Mouse (Mus musculus): ENCODE results near the gene Map2. TPM values are rescaled to one million over a fixed set of nuclear protein-coding genes. Genes with fewer than 3 reads are reported as not detected.

Map2 gene
- polyA plus RNA-seq, 1 experiment, result 2.6 TPM

DNA sequence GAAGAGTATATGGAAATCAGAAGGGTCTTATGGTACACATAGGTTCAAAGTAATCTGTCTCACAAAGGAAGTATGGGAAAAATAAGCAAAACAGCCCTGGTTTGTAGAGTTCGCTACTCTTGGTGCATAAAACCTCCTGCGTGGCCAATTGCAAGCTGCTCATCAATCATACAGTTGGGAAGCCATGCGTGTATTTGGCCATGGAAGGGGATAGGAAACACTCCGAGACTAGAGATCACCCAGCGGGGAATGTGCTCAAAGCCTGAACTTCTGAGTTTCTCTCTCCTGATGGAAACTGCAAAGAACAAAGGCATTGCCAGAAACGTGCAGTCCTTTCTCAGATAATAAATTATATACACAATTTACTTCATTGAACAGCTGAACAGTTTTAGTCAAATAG lies 124.3 kb downstream of the Map2 start:
- no peak for DNase-seq (ENCODE audit: low spot score)

DNA sequence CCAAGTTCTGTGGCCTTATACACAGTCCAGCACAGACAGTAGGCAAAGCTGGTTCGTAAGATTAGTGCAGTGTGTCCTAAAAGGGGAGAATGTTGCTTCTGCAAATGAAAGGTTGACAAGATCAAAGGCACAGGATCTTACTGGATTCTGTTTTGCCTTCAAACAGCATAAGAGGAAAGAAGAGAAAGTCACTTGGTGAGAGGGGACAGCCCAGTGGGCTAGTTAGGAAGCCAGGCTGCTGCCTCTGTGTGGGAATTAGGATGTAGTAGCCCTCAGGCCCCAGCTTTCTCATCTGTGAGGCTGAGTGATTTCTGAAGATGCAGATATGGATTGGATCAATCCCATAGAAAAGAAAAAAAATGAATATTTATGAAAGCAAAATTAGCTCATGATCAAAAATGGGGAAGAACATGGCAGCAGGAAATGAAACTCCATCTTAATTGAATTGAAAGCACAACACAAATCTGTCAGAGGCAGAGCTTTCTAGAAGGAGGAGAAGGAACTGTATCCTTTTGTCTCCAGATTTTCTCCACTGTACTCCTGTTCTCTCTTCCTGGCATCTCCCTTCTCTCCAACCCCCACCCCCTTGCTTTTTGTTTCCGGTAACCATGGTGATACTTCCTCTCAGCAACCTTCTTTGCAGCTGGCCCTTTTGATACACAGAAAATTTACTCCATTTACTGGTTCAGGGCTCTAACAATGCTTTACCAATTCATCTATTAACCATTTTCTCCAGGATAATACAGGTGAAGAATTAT lies 145.5 kb downstream of the Map2 start:
- no peak for DNase-seq (ENCODE audit: low spot score)

DNA sequence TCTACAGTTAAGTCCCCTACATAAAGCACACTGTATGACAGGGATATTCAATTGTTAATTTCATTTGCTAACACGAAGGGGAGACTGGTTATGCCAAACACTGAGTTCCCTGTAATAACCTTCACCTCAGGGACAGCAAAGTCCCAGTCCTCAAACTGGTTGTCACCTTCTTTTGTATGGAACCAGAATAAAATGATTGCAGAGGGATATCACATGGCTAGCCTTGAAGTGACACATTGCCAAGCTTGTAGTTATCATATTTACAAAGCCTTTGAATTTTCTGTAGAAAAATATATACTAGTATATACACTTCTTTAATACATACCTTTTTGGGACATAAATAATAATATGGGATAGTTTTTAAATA lies 146.0 kb downstream of the Map2 start:
- no peak for DNase-seq (ENCODE audit: low spot score)

DNA sequence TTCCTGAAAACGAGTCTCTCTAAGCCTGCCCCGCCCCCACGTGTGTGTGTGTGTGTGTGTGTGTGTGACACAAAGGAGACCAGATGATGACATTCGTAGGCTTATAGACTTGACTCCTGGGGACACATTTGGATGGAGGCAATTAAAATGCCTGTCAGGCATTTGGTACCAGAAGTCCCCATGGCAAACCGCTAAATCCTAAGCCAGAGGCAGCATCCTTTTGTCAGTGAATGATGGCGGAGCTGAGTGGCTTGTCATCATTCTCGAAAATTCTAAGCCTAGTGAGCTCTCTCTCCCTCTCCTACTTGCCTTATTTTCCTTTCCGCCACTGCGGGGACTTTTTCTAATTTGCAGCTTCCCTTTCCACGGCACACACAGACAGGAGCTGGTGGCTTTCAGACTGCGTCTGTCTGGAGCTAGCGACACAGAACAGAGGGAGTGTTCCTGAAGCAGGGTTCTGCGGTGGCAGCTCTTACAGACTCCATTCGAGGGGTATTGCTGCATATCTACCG lies 146.6 kb downstream of the Map2 start:
- no peak for DNase-seq (ENCODE audit: low spot score)

GRCm38 (mm10) chr1:66323461-66323860 lies 148.4 kb downstream of the Map2 start:
- no peak for DNase-seq (ENCODE audit: low spot score)

- DNase-seq (ENCODE audit: low spot score), result no peak
Measured at GRCm38 (mm10) chr1:66324951-66325350, 149.9 kb downstream of the Map2 start.

GRCm38 (mm10) chr1:66328996-66329395 lies 153.9 kb downstream of the Map2 start:
- no peak for DNase-seq (ENCODE audit: low spot score)

DNA sequence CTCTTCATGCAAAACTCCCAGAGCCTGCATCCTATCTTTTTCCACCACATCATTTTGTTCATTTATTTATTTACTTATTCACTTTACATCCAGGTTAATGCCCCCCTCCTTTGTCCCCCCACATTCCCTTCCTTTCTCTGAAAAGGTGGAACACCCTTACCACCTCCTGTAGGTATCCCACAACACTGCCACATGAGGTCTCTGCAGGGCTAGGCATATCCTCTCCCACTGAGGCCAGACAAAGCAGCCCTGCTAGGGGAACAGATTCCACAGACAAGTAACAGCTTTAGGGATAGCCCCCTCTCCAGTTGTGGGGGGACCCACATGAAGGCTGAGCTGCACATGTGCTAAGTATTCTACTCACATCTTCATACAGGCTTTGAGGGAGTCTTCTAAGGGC lies 154.5 kb downstream of the Map2 start:
- no peak for DNase-seq (ENCODE audit: low spot score)

DNA sequence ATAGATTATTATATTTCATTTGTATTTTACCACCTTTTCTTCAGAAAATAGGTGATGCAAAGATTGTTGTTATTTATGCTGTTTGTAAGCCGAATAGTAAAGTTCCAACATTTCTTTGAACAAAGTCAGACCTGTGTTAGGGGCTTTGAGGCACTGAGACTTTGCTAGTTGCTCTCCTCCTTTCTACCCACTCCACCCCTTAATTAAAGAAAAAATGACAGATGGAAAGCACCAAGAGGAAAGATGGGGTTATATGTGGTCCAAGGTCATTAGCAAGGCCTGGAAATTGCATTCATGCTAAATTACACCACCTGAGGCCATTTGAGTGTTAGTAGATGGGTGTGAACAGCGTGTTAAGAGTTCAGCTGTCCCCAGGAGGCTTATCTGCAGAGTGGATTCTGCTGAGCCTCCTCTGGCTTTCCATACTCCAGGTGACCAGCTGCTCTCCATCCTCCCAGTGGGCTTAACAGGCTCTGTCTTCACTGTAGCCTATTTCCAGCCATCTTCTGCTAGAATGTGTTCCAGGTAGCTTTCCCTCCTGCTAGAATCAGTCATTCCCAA lies 160.7 kb downstream of the Map2 start:
- DNase-seq (ENCODE audit: low spot score), result no peak

- no peak for DNase-seq (ENCODE audit: low spot score)
Measured at GRCm38 (mm10) chr1:66339213-66339612, 164.1 kb downstream of the Map2 start.

DNA sequence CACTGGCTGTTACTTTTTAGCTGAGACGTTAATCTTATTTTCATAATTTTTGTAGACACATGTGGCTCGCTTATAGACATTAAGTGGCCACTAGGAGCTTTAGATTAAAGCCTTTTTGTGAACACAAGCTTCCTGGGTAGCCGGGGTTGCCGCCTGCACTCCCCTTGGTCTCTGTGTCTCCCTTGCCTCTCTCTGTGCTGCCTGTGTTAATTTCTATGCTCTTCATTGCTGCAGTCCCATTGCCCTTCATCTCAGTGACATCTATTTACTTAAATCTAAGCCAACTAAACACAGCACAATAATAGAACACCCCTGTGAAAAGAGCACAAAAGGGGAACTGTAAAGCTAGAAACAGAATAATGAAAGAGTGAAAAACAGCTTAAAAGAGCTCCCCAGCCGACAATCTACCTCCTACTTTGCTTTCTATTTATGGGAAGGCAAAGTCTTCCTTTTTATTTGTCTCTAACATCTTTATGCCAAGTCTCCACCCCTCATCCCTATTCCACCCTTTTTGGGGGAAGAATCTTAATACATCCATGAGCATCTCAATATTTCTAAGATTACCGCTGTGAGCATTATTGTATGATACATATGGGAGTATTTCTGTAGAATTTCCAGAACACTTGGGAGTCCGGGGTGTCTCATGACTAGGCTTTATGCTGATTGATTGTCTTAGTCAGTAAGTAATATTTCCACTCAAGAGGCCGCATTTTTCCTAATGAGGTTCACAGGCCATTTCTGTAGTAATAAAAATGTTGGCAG lies 173.5 kb downstream of the Map2 start:
- DNase-seq (ENCODE audit: low spot score), result no peak

DNA sequence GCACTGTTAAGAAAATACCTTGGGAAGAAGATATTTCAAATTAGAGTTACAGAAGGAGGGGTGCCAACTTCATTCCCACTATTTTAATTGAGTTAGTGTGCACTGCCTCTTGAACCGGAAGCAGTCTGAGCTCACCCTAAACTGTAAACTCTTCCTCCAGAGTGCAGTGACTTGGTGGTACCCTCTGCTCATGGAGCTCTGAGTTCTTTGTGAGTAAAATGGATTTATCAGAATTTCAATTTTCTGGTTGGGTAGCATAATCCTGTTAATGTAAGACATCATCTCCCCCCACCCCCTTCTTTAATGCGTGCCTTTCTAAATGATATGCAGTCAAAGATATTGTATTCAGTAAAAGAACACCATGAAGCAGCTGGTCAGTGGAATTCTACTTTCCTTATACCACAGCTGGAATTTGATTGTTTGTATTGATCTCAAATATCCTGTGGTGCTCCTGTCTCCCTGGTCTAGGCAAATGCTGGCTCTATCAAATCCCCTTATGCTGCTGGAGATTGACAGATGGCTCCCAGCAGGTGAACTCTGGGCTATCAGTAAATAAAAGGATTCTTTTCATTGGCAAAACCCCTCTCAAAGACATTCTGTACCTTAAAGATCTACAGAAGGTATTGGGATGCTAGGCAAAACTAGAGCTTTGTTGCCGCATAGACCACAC lies 174.2 kb downstream of the Map2 start:
- DNase-seq (ENCODE audit: low spot score), result no peak

GRCm38 (mm10) chr1:66351366-66351765 lies 176.3 kb downstream of the Map2 start:
- no peak for DNase-seq (ENCODE audit: low spot score)

GRCm38 (mm10) chr1:66361799-66362198 lies 186.7 kb downstream of the Map2 start:
- DNase-seq (ENCODE audit: low spot score), result no peak

DNA sequence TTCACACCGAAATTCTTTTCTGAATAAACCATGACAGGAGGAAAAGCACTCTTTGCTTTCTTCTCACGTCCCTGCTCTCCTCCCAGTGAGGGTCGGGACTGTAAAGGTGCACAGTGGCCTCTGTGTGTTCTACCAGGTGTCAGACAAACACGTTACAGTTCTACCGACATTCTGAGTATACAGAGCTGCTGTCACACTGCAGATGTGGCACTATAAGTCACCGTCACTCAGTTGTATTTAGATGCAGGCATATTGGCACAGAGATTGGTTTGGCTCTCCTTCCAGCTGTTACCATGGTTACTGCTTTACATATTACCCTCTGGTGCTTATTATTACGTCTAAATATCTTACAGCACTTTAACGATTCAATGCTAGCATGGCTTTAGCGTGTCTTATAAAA lies 188.2 kb downstream of the Map2 start:
- DNase-seq (ENCODE audit: low spot score), result no peak

DNA sequence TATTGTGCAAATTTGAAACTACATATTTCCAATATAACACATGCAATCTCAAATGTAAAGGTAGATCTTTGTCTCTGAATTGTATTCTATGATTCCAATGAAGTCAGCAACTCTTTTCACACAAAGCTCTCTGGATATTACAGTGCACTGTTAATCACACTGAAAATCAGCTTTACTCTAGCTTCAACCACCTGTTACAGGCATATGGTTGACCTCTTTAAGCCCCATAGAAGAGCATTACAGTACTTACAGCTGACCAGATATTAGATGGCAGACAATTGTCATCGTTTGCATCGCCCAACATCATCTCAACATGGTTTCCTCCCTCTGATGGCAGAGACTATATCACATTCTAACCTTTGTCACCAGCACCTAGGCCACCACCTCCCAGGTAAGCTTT lies 189.3 kb downstream of the Map2 start:
- DNase-seq (ENCODE audit: low spot score), result no peak

- DNase-seq (ENCODE audit: low spot score), result no peak
Measured at GRCm38 (mm10) chr1:66365600-66365999, 190.5 kb downstream of the Map2 start.

DNA sequence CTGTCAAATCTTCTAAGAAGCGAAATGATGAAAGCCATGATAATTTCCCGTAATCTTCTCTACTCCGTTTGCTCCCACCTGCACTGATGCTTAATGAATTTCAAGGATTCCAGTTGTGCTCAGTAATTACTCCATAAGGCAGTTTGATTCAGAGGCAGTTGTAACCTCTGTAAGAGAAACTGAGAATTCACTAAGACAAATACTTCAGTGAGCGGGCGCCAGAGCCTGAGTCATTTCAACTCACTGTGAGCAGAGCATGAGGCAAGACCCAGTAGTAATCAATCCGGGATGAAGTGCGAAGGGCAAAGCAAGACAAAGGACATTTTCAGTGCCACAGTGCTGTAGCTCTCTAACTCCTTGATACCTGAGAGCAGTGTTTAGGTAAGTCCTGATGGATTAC lies 194.4 kb downstream of the Map2 start:
- no peak for DNase-seq (ENCODE audit: low spot score)

GRCm38 (mm10) chr1:66371371-66371770 lies 196.3 kb downstream of the Map2 start:
- DNase-seq (ENCODE audit: low spot score), result no peak

DNA sequence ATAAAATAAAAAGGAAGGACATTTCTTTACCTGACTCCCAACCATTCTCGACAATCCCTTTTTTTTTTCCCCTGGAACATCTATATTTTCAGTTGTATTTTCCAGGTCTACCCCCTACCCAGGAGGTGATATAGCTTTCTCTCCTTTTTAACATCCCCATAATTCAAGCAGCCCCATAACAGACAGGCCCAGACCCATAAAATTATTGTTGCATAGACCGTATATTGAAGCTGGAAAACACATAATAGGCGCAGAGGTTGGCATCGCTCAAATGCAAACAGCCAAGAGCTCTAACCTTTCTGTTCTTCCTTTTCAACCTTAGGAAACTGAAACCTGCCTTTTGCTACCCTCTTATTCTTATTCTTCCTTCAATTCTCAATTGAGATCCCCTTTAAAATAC lies 211.2 kb downstream of the Map2 start:
- no peak for DNase-seq (ENCODE audit: low spot score)

GRCm38 (mm10) chr1:66386751-66387452 lies 211.8 kb downstream of the Map2 start:
- DNase-seq (ENCODE audit: low spot score), result no peak

- DNase-seq (ENCODE audit: low spot score), result no peak
Measured at GRCm38 (mm10) chr1:66388561-66388960, 213.5 kb downstream of the Map2 start.

Measured in urinary bladder, adult 2 months (tissue).